Mouse (Mus musculus) kidney, embryonic 15.5 days (tissue): Measurements from ENCODE around the gene Mrrf. TPM values are rescaled to one million over a fixed set of nuclear protein-coding genes. Genes with fewer than 3 reads are reported as not detected.
A peak's percentile ranks its signal among the peaks of the same experiment; 100 is the strongest.
"Not testable (repeated sequence)": the region's sequence is repeated elsewhere in the genome, so short reads cannot be mapped to it uniquely, and the experiment has no call there.

Experiments used
- ATAC-seq: fragments of 200-750 bp; cut with Nextera tagmentation; replicated peaks from 2 replicates; pipeline ENCODE4 v1.8.0; 2017; ENCODE audit warnings: moderate TSS enrichment; ENCODE audit not compliant: low FRiP score
- H3K27ac ChIP-seq: fragments of 300-500 bp; sonication (generic); 2 replicates; pipeline ENCODE4 v1.5.1; 2015; ENCODE audit warnings: mild to moderate bottlenecking, inconsistent platforms
- H3K27me3 ChIP-seq: fragments of 300-500 bp; sonication (generic); 2 replicates; pipeline ENCODE4 v1.6.1; 2015; ENCODE audit warnings: inconsistent platforms
- H3K36me3 ChIP-seq: fragments of 300-500 bp; sonication (generic); 2 replicates; pipeline ENCODE4 v1.6.1; 2015; ENCODE audit warnings: inconsistent platforms
- H3K4me1 ChIP-seq: fragments of 300-500 bp; sonication (generic); 2 replicates; pipeline ENCODE4 v1.6.1; 2015; ENCODE audit warnings: inconsistent platforms
- H3K4me2 ChIP-seq: fragments of 300-500 bp; sonication (generic); 2 replicates; pipeline ENCODE4 v1.6.1; 2015; ENCODE audit warnings: moderate library complexity, mild to moderate bottlenecking, inconsistent platforms
- H3K4me3 ChIP-seq: fragments of 300-500 bp; sonication (generic); replicated peaks from 2 replicates; pipeline ENCODE4 v1.5.1; 2015; ENCODE audit warnings: mild to moderate bottlenecking, inconsistent platforms
- H3K9ac ChIP-seq: fragments of 300-500 bp; sonication (generic); 2 replicates; pipeline ENCODE4 v1.6.1; 2015; ENCODE audit warnings: mild to moderate bottlenecking, inconsistent platforms
- H3K9me3 ChIP-seq: fragments of 300-500 bp; sonication (generic); replicated peaks from 2 replicates; pipeline ENCODE4 v1.6.1; 2016; ENCODE audit warnings: inconsistent platforms
- WGBS: fragments of 180-500 bp; shearing (Covaris S2); methylation state at CpG from one replicate; pipeline ENCODE4 v1.1.7; 2015; ENCODE audit warnings: mixed read lengths; 5-methylcytosine and 5-hydroxymethylcytosine counted together
- polyA plus RNA-seq: library from polyadenylated mRNA; unstranded; fragments of >200 nt; fragmentation: Nextera tagmentation; extraction: Ambion mirVana; gene quantifications from 2 replicates; pipeline ENCODE4 v1.2.1, GENCODE M21; 2015

The Mrrf gene
- polyA plus RNA-seq, 1 experiment from 2014 or later = 26.7 TPM

DNA sequence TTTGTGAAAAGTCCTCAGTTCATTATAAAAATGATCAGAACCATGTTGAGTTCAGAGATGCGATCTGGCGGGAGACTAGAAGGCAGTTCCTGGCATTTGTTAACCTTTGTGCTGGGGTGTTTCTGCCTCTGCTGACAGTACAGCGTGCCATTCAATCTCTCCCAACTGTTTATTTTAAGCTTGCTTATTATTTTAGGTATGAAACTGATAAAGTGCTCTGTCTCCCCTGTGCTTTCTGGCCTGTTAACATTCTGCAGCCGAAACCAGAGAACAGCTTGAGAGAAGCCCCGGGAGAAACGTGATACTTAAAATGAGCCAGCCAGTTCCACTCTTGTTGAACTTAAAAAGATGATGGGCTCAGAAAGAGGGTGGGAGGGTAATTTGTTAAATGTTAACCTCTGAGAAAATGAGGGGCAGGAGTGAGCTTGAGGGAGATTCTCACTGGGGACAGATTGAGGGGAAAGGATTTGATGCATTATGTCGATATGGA, 12.7 kb downstream of the Mrrf start:
- H3K4me3 ChIP-seq = no peak overlapping the region
- 0 out of 2 replicates have a peak, but pooled peaks cover 5% of the 10 kb centered on the region for H3K4me1 ChIP-seq
- H3K9me3 ChIP-seq = no peaks in the 10 kb centered on the region
- WGBS = 44% methylated on average over 7 of the region's 7 CpGs
- H3K27me3 ChIP-seq = no peaks in the 10 kb centered on the region
- H3K27ac ChIP-seq = no peak overlapping the region
- H3K4me2 ChIP-seq = no peak overlapping the region
- H3K36me3 ChIP-seq = peaks cover 18% of the 10 kb centered on the region
- H3K9ac ChIP-seq = no peak overlapping the region
- no peak for ATAC-seq

GRCm38 (mm10) chr2:36152401-36152800, 16.2 kb downstream of the Mrrf start:
- 95% methylated on average over 4 of the region's 4 CpGs for WGBS
- peaks cover 32% of the 10 kb centered on the region for H3K36me3 ChIP-seq
- ATAC-seq = not testable (repeated sequence)

DNA sequence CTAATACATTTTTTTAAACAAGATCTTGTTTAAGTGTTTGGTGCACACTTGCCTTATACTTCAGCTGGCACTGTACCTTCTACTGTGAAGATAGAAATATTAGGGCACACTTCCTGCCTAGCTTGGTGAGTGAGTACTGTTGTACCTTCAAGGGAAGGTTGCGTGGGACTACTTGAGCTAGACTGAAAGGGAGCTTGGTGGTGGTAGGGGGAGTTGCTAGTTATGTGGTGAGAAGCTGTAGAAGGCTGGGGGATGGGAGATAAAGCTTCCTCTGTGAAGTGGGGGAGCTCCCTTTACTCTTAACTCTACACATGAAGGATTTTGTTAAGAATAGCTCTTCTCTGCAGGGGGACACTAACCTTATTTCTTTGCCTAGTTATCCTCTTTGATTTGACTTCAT, 21.3 kb downstream of the Mrrf start:
- Histone ChIP-seq H3K4me2 (no peak overlapping the region), H3K4me3 (no peak overlapping the region), H3K9me3 (no peaks in the 10 kb centered on the region), H3K36me3 (peaks cover 47% of the 10 kb centered on the region), H3K27me3 (no peaks in the 10 kb centered on the region), H3K4me1 (no peaks in the 10 kb centered on the region), H3K9ac (no peak overlapping the region), H3K27ac (no peak overlapping the region)
- ATAC-seq = no peak
- WGBS = 95% methylated on average over 1 of the region's 1 CpGs

More at GRCm38 (mm10) chr2:36152401-36152800, 16.2 kb downstream of the Mrrf start:
- H3K9me3 ChIP-seq, H3K9ac ChIP-seq, H3K4me3 ChIP-seq, H3K27me3 ChIP-seq, H3K4me1 ChIP-seq, H3K4me2 ChIP-seq, H3K27ac ChIP-seq: not testable (repeated sequence)

DNA sequence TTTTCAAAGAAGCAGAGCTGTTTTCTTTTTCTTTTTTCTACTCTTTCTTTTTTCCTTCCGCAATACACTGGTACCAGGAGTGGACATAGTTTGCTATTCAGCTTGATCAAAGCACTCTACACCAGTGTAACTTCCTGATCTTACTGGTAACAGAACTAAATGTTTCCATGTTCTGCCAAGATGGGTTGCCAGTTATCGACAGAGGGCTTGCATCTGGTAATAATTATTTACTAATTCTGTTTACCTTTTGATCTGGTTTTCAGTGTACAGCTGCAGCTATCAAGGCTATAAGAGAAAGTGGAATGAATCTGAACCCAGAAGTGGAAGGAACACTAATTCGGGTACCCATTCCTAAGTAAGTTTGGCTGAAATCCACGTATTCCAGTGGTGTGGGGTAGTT, 23.1 kb downstream of the Mrrf start:
- H3K9me3 ChIP-seq = no peaks in the 10 kb centered on the region
- no peak overlapping the region for H3K9ac ChIP-seq
- H3K27ac ChIP-seq = no peak overlapping the region
- ATAC-seq = no peak
- H3K4me1 ChIP-seq = no peaks in the 10 kb centered on the region
- H3K27me3 ChIP-seq = no peaks in the 10 kb centered on the region
- 89% methylated on average over 4 of the region's 4 CpGs for WGBS
- H3K4me3 ChIP-seq = no peak overlapping the region
- no peak overlapping the region for H3K4me2 ChIP-seq
- peaks cover 35% of the 10 kb centered on the region for H3K36me3 ChIP-seq

- H3K9me3 ChIP-seq = no peaks in the 10 kb centered on the region
- no peak overlapping the region for H3K27ac ChIP-seq
- ATAC-seq = no peak
- H3K4me2 ChIP-seq = no peak overlapping the region
- H3K4me1 ChIP-seq = no peaks in the 10 kb centered on the region
- H3K36me3 ChIP-seq = peaks cover 9% of the 10 kb centered on the region; the same call in 1 of the 2 replicates
- 71% methylated on average over 1 of the region's 1 CpGs for WGBS
- no peaks in the 10 kb centered on the region for H3K27me3 ChIP-seq
- no peak overlapping the region for H3K4me3 ChIP-seq
- no peak overlapping the region for H3K9ac ChIP-seq
These were observed 31.9 kb downstream of the Mrrf start for GRCm38 (mm10) chr2:36167990-36168618.

DNA sequence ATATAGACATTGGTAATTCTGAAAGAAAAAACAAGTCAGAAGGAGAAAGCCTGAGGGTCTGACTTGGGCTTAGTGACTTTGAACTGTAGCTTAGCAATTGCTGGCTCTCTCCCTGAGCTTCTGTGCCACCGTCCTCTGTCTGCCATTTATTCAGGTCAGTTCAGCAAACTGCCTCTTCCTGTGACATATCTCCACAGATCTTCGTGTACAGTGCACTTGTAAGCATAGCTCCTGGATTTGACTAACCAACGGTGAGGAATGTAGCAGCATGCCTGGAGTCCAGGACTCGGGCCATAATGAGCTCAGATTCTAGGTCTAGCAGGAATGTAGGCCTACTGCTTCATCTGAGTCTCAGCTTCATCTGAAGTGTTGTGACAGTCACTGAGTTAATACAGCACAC, 33.0 kb downstream of the Mrrf start:
- Histone ChIP-seq H3K27me3 (no peaks in the 10 kb centered on the region), H3K9ac (no peak overlapping the region), H3K36me3 (peaks cover 9% of the 10 kb centered on the region; the same call in 1 of the 2 replicates), H3K4me3 (no peak overlapping the region), H3K9me3 (no peaks in the 10 kb centered on the region), H3K4me1 (no peaks in the 10 kb centered on the region), H3K27ac (no peak overlapping the region), H3K4me2 (no peak overlapping the region)
- 73% methylated on average over 4 of the region's 4 CpGs for WGBS
- no peak for ATAC-seq

GRCm38 (mm10) chr2:36172136-36172535, 35.9 kb downstream of the Mrrf start:
- no peaks in the 10 kb centered on the region for H3K9me3 ChIP-seq
- no peak; the same call in 1 of the 2 replicates for ATAC-seq
- H3K9ac ChIP-seq = no peak overlapping the region
- H3K36me3 ChIP-seq = peaks cover 12% of the 10 kb centered on the region; the same call in 1 of the 2 replicates
- H3K27me3 ChIP-seq = no peaks in the 10 kb centered on the region
- 73% methylated on average over 4 of the region's 4 CpGs for WGBS
- H3K4me2 ChIP-seq = no peak overlapping the region
- 0 out of 2 replicates have a peak, but pooled peaks cover 4% of the 10 kb centered on the region for H3K4me1 ChIP-seq
- no peak overlapping the region for H3K4me3 ChIP-seq
- H3K27ac ChIP-seq = no peak overlapping the region

DNA sequence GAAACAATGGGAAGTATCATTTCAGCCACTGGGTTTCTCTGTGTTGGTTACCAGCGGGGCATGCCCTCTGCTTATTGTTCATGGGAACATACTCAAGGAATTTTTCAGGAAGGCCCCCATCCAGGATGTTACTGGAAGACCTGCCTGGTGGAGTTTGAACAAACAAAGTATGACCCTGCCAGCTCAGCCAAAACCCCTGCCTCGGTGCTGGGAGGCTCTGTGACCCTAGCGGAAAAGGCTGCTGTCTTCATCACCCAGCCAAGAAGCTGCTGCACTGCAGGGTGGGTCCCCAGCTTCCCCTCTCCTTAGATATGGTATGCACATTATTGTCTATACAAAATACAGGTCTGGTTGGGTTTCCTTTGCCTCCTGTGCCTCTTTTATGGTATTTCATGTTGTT, 36.4 kb downstream of the Mrrf start:
- Histone ChIP-seq H3K4me1 (0 out of 2 replicates have a peak, but pooled peaks cover 4% of the 10 kb centered on the region), H3K4me3 (no peak overlapping the region), H3K4me2 (no peak overlapping the region), H3K9me3 (no peaks in the 10 kb centered on the region), H3K9ac (no peak overlapping the region), H3K36me3 (peaks cover 16% of the 10 kb centered on the region; the same call in 1 of the 2 replicates), H3K27ac (no peak overlapping the region), H3K27me3 (no peaks in the 10 kb centered on the region)
- ATAC-seq = no peak
- WGBS = 80% methylated on average over 3 of the region's 3 CpGs

DNA sequence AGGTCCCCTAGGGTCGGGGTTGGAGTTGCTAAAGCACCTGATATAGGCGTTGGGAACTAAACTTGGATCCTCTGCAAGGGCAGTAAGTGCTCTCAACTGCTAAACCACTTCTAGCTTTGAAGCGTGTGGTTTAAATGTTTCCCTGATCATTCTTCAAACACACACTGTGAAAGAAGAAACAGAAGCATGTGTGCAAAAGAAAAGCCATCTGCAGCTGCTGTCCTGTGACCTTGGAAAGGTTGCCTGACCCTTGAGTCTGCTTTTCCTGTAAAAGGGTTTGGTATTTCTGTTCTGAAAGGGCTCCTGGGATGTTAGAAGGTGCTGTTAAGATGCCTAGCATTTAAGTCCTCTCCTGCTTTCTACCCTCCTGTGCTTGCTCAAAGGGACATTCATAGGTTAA, 43.3 kb downstream of the Mrrf start:
- no peaks in the 10 kb centered on the region for H3K9me3 ChIP-seq
- no peak overlapping the region for H3K9ac ChIP-seq
- H3K27me3 ChIP-seq = no peaks in the 10 kb centered on the region
- H3K4me2 ChIP-seq = no peak overlapping the region
- no peak overlapping the region for H3K27ac ChIP-seq
- 71% methylated on average over 3 of the region's 3 CpGs for WGBS
- no peak for ATAC-seq
- peaks cover 4% of the 10 kb centered on the region; the same call in 1 of the 2 replicates for H3K4me1 ChIP-seq
- H3K36me3 ChIP-seq = peaks cover 32% of the 10 kb centered on the region
- H3K4me3 ChIP-seq = no peak overlapping the region

DNA sequence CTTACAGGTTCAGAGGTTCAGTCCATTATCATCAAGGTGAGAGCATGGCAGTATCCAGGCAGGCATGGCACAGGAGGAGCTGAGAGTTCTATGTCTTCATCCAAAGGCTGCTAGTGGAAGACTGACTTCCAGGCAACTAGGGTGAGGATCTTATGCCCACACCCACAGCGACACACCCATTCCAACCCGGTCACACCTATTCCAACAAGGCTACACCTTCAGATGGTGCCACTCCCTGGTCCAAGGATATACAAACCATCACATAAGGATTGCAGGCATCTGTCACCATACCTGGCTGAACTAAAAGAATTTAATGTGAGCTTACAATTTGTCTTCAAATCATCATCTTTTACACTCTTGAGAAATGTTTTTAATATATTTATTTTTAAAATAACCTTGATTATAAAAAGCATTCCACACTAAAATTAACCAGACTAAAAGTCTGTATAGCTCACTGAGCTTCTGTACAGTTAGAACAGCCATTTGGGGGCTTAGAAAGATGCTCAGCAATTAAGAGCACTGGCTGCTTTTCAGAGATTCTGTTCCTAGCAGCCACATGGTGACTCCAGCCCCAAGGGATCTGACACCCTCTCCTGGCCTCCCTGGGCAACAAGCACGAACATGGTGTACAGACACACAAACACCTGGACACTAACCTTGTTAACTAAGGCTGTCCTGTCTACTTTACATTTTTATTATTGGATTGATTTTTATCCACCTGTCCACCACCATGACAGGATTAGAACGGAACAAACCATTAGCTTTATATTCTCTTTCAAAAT, 45.6 kb downstream of the Mrrf start:
- not testable (repeated sequence) for ATAC-seq, H3K4me2 ChIP-seq, H3K4me1 ChIP-seq, H3K4me3 ChIP-seq, H3K9ac ChIP-seq, H3K9me3 ChIP-seq, H3K27ac ChIP-seq, H3K27me3 ChIP-seq
- peaks cover 28% of the 10 kb centered on the region for H3K36me3 ChIP-seq
- 85% methylated on average over 4 of the region's 4 CpGs for WGBS

DNA sequence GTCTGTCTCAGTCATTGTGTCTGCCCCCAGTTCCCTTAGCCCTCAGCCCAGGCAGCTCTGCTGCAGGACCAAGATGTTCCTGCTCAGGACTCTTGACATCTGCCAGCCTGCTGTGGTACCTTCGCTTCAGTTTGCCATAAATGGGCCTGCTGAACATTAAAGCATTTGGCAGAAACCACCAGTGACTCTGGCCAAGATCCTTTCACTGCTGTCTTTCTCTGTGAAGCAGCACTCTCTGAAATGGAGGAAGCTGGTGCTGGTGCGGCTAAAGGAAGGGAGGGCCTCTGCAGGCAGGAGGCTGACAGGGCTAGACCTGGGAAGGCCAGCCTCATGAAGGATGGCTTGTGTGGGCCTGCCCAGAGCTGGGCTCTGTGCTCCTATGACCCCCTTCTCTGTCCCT, 47.1 kb downstream of the Mrrf start:
- no peaks in the 10 kb centered on the region for H3K27me3 ChIP-seq
- no peak overlapping the region for H3K4me3 ChIP-seq
- no peak overlapping the region for H3K9ac ChIP-seq
- H3K4me2 ChIP-seq = no peak overlapping the region
- peaks cover 5% of the 10 kb centered on the region for H3K4me1 ChIP-seq
- H3K36me3 ChIP-seq = peaks cover 15% of the 10 kb centered on the region
- no peak for ATAC-seq
- 69% methylated on average over 2 of the region's 2 CpGs for WGBS
- H3K9me3 ChIP-seq = no peaks in the 10 kb centered on the region
- no peak overlapping the region for H3K27ac ChIP-seq

DNA sequence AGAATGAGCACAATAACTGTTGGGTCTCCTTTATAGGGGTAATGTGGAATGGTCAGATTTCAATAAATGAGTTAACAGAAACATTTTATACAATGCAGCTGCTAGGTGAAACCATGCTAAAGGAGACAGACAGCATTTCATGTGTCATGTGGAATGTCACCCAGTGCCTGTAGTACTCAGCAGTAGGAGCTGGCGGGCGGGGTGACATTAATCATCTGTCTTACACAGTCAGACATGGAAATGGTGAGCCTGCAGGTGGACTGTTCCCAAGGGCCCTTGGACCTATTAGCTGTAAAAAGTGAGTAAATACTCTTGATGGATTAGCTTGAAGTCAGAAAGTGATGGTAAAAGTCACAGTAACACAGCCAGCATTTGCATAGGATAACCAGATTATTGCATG, 48.0 kb downstream of the Mrrf start:
- H3K4me3 ChIP-seq = no peak overlapping the region
- peaks cover 5% of the 10 kb centered on the region for H3K4me1 ChIP-seq
- no peak overlapping the region for H3K9ac ChIP-seq
- H3K36me3 ChIP-seq = peaks cover 14% of the 10 kb centered on the region; the same call in 1 of the 2 replicates
- peak overlapping the region; percentile 57; the same call in 1 of the 2 replicates for H3K27ac ChIP-seq
- WGBS = 78% methylated on average over 2 of the region's 2 CpGs
- H3K27me3 ChIP-seq = no peaks in the 10 kb centered on the region
- no peaks in the 10 kb centered on the region for H3K9me3 ChIP-seq
- no peak for ATAC-seq
- no peak overlapping the region for H3K4me2 ChIP-seq
